Mouse (Mus musculus) adipocyte (in vitro differentiated cells): Measurements from ENCODE around the gene Rbm17.
"Not testable (repeated sequence)": the region's sequence is repeated elsewhere in the genome, so short reads cannot be mapped to it uniquely, and the experiment has no call there.

Source experiments
- DNase-seq: peaks from one replicate; pipeline ENCODE4 v3.0.0-alpha.2; 2016; ENCODE audit warnings: low spot score

The Rbm17 gene

DNA sequence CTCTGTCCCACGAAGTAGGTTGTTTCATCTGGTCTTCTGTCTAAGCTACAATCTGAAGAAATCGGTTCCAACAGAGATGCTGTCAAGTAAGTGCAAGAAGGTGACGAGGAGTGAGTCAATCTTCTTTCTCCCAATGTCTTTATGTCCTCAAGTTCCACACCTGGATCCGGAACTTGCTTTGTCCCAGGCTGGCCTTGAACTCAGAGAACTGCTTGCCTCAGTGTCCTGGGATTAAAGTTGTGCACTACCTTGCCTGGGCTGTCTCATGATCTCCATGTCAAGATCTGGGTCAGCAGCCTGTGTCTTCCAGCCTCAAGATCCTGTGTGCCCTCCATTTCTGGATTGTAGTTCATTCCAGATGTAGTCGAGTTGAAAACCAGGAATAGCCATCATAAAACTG lies at the start of gene Rbm17:
Gene Rbm17 (minus strand): TSS at position 101 of the 400 bp plus-strand sequence.
- no peak for DNase-seq

DNA sequence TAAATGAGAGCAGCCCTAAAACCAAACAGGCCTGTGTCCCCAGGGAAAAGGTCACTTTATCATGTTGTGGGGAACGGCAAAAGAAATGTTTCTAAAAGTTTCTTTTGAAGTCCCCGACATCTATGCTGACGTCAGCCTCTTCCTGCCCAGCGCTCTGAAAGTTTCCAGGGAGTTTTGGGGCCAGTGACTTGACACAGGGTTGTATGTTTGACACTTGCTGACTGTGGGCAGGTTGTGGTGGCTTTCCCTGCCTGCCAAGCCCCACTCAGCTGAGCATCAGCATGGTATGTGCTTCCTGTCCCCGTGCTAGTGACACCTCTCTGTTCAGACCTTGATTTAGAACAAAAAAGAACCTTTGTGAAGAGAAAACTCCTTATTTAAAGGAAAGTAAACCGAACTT lies 49.4 kb upstream of the Rbm17 start:
- no peak for DNase-seq

DNA sequence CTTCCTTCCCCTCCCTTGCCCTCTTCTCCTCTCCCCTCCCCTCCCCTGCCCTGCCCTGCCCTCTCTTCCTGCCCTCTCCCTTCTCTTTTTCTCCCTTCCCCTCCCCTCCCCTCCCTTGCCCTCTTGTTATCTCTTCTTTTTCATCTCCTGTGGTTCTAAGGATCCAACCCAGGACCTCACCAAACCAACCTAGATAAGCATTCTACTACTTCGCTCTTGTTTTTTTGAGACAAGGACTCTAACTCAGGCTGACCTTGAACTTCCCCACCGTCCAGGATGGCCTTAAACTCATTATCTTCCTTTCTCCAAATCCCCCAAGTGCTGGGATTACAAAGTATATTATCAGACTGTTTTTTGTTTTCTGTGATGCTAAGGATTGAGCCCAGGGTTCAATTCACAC lies 48.8 kb upstream of the Rbm17 start:
- no peak for DNase-seq

DNA sequence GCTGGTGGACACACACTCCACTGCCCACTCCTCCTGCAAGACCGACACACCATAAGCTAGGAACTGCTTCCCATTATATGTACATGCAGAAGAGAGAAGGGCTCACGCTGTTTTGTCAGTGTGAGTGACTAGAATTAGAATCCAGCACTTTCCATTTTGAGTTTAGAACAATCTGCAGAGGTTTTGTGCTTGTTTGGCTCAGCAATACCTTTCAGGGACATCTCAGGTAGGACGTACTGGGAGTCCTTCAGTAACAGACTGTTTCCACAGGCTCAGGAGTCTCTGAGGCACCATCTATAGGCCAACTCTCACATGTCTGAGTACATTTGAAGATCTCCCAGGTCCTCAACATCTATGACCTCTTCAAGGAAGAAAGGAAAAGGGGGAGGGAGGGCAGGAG lies 48.2 kb upstream of the Rbm17 start:
- no peak for DNase-seq

- DNase-seq, result no peak
Observed at GRCm38 (mm10) chr2:11651476-11651875, 47.5 kb upstream of the Rbm17 start.

GRCm38 (mm10) chr2:11645297-11645696 lies 41.3 kb upstream of the Rbm17 start:
- DNase-seq, result no peak

DNA sequence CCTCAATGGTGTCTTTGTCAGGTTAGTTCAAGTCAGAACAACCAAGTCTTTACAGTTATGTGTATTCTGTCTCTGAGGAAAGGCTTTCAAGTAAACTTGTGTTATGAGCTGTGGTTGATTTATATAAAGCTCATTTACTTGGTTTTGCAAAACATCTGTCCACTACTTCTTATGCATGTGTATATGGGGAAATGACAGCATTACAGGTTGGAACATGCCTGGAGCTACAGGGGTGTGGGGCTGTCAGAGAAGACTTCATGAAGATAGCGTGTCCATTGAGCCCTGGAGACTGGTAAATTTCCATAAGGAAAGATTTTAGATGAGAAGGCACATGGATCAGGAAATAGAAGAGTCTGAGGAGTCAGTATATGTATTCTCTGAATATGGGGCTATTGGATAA lies 40.1 kb upstream of the Rbm17 start:
- no peak for DNase-seq

DNA sequence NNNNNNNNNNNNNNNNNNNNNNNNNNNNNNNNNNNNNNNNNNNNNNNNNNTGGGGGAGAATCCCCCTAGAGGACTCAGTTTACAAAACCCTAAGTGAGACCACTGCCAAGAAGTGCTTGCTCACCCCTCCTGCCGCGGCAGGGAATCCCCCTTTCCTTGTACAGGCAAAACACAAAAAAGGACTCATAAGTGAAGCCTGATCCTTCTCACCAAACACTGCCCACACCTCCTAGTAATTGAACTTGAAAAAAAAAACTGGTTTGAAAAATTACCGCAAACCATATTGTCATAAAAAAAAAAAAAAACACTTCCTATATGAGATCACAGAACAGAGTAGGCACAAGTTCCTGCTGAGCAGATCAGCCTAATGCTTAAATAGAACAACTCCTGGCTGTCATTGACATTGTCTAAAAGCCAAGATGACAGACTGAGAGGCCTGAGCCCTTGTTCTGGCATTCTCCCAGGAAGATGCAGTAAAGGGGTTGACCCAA lies 38.5 kb upstream of the Rbm17 start, which contains the start of gene Il2ra:
Gene Il2ra (plus strand): TSS at position 357 of the 491 bp plus-strand sequence.
- DNase-seq, result peak; percentile 57

DNA sequence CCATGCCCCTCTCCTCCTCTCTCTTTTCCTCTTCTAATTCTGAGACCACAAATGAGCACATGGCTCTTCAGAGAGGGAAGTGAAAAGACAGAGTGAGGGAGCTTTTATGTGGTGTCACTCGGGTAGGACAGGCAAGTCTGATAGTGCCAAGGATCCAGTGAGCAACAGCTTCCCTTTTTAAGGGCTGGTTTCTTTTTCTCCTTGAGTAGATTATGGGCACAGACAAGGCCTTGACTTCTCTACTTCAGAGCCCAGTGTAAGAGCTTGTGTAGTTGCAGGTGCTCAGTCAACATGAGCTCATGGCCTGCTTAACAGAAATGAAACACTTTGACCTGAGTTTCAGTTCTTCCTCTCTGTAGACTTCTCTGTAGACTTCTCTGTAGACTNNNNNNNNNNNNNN lies 33.2 kb upstream of the Rbm17 start:
- no peak for DNase-seq

GRCm38 (mm10) chr2:11636138-11636480 lies 32.2 kb upstream of the Rbm17 start:
- DNase-seq, result no peak

GRCm38 (mm10) chr2:11635471-11636137 lies 31.7 kb upstream of the Rbm17 start:
- DNase-seq, result no peak

DNA sequence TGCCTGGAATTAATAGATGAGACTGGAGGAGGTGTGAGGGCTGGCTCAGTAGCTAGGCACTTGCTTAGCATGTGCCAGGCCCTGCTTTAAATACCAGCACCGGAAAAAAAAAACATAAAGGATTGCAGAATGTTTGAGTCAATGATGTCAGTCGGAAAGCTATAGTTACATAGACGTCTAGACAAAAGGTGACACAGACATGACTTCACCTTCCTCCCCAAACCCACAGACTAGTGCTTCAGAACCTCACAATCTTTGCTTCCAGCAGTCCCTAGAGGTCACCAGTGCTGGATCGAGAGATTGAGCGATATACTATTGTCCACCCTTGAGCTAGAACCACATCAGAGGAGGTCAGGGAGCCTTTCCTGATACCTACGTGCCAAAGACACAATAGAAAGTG lies 31.1 kb upstream of the Rbm17 start:
- DNase-seq, result no peak

- DNase-seq, result no peak
Observed at GRCm38 (mm10) chr2:11625890-11626289, 21.9 kb upstream of the Rbm17 start, which contains the start of gene Gm17490. Gene Gm17490 (minus strand): TSS chr2:11626264.

GRCm38 (mm10) chr2:11623726-11624125 lies 19.8 kb upstream of the Rbm17 start:
- DNase-seq, result no peak

GRCm38 (mm10) chr2:11623173-11623572 lies 19.2 kb upstream of the Rbm17 start:
- no peak for DNase-seq

DNA sequence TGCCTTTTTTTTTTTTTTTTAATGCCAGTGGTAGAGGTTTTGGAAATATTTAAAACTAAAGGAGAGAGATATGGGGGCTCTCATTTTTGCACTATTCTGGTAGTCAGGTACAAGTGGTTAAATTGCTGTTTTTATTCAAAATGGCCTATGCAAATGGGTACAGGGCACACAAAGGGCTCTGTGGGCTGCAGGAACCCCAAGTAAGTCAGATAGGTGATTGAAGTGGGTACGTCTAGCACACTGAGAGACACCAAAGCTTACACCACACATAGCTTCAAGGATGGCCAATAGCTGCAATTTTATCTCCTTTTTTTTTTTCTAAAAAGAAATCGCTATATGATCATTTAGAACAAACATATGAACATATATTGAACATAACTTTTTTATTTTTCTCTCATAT lies 15.6 kb upstream of the Rbm17 start:
- no peak for DNase-seq

DNA sequence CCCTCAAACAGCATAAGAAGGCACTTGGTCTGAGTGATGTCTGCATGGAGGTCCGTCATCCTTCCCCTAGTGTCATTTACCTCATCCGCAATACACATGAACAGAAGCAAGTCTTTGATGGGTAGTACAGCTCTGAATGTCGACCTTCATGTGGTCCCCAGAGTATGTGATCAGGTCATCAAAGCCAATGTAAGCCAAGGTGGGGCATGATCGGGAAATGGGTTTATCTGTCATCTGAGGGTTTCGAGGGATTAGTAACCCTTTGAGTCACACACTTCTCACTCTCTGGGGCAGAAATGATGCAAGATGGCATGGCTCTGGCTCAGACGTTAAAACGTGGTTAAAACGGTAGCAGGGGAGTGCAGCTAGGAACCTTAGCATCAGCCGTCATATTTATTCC lies 12.9 kb upstream of the Rbm17 start:
- no peak for DNase-seq

GRCm38 (mm10) chr2:11612939-11613338 lies 9.0 kb upstream of the Rbm17 start:
- not testable (repeated sequence) for DNase-seq

GRCm38 (mm10) chr2:11606718-11607117 lies 2.8 kb upstream of the Rbm17 start:
- DNase-seq, result not testable (repeated sequence)

DNA sequence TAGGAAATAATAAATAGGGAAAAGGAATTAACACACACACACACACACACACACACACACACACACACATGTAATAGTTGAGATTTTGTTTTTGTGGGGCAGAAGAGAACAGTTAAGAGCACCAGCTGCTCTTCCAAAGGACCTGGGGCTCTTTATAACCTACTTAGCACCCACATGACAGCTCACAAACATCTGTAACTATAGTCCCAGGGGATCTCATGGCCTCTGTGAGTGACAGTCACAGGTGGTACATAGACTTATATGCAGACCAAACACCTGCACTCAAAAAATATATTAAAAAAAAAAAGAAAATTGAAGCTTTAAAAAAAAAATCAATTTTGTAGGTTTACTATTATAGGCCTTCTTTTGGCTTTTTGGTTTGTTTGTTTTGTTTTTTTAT lies 958 bp upstream of the Rbm17 start:
- no peak for DNase-seq

- peak; percentile 96 for DNase-seq
Observed at GRCm38 (mm10) chr2:11602506-11603489, 1.2 kb downstream of the Rbm17 start.

DNA sequence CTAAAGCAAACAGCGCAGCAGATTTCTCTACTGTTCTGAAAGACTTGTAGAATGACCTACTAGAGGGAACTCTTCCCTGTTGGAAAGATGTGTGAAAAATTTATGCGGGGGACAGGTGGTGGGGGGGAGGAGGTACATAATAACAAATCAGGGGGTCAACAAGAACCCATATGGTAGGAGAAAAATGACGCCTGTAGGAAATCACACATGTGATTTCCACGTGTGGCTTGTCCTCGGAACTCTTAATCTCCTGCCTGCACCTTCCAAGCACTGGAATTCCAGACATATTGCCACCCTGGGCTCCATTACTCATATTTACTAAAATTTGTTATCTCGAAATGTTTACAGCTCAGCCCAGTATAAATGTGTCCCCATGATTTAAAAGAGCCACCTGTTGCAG lies 2.2 kb downstream of the Rbm17 start:
- no peak for DNase-seq

GRCm38 (mm10) chr2:11597906-11598305 lies 6.0 kb downstream of the Rbm17 start:
- no peak for DNase-seq
